Mouse (Mus musculus): ENCODE measurements around the gene Myo10. TPM values are rescaled to one million over a fixed set of nuclear protein-coding genes. Genes with fewer than 3 reads are reported as not detected.

The Myo10 gene
- polyA plus RNA-seq, 1 experiment: 45.4 TPM

- Histone ChIP-seq H3K27me3 (replicated peaks; ENCODE audit: control insufficient read depth, insufficient read depth, low read length) (no peaks in the 10 kb centered on the region; the same call in 1 of the 2 replicates), H3K27ac (ENCODE audit: insufficient read depth, low read depth, low read length) (no peak overlapping the region), H3K36me3 (ENCODE audit: control insufficient read depth, insufficient read depth, low read length) (no peaks in the 10 kb centered on the region), H3K4me1 (ENCODE audit: control insufficient read depth, insufficient read depth, low read length) (no peaks in the 10 kb centered on the region; the same call in 1 of the 2 replicates), H3K4me3 (ENCODE audit: insufficient read depth, low read depth, low read length) (no peak overlapping the region)
- 90% methylated on average over 7 of the region's 7 CpGs for WGBS
- TF ChIP-seq POLR2A (IDR thresholded peaks at IDR 0.05; ENCODE audit: low read depth, low read length): no peak
- no peak for TF ChIP-seq CTCF (conservative IDR thresholded peaks at IDR 0.05; ENCODE audit: insufficient read depth, insufficient read length, low read depth, low read length)
- DNase-seq: no peak
Measured at GRCm38 (mm10) chr15:25593469-25594150, 28.7 kb upstream of the Myo10 start.

GRCm38 (mm10) chr15:25598313-25598712 lies 24.0 kb upstream of the Myo10 start:
- Histone ChIP-seq H3K4me3 (ENCODE audit: insufficient read depth, low read depth, low read length) (no peak overlapping the region), H3K36me3 (ENCODE audit: control insufficient read depth, insufficient read depth, low read length) (no peaks in the 10 kb centered on the region), H3K27ac (ENCODE audit: insufficient read depth, low read depth, low read length) (no peak overlapping the region), H3K4me1 (ENCODE audit: control insufficient read depth, insufficient read depth, low read length) (no peaks in the 10 kb centered on the region), H3K27me3 (replicated peaks; ENCODE audit: control insufficient read depth, insufficient read depth, low read length) (no peaks in the 10 kb centered on the region; the same call in 1 of the 2 replicates)
- TF ChIP-seq POLR2A (IDR thresholded peaks at IDR 0.05; ENCODE audit: low read depth, low read length) (no peak), CTCF (conservative IDR thresholded peaks at IDR 0.05; ENCODE audit: insufficient read depth, insufficient read length, low read depth, low read length) (no peak)
- WGBS: 97% methylated on average over 5 of the region's 5 CpGs
- no peak for DNase-seq

GRCm38 (mm10) chr15:25602306-25602705 lies 20.0 kb upstream of the Myo10 start:
- Histone ChIP-seq H3K27me3 (replicated peaks; ENCODE audit: control insufficient read depth, insufficient read depth, low read length) (no peaks in the 10 kb centered on the region), H3K4me1 (ENCODE audit: control insufficient read depth, insufficient read depth, low read length) (no peaks in the 10 kb centered on the region), H3K4me3 (ENCODE audit: insufficient read depth, low read depth, low read length) (no peak overlapping the region), H3K36me3 (ENCODE audit: control insufficient read depth, insufficient read depth, low read length) (no peaks in the 10 kb centered on the region), H3K27ac (ENCODE audit: insufficient read depth, low read depth, low read length) (no peak overlapping the region)
- no peak for DNase-seq
- 70% methylated on average over 8 of the region's 8 CpGs for WGBS
- TF ChIP-seq CTCF (conservative IDR thresholded peaks at IDR 0.05; ENCODE audit: insufficient read depth, insufficient read length, low read depth, low read length): no peak
- no peak for TF ChIP-seq POLR2A (IDR thresholded peaks at IDR 0.05; ENCODE audit: low read depth, low read length)

GRCm38 (mm10) chr15:25603286-25603685 lies 19.0 kb upstream of the Myo10 start:
- no peak for DNase-seq
- H3K4me3 ChIP-seq (ENCODE audit: insufficient read depth, low read depth, low read length): no peak overlapping the region
- no peaks in the 10 kb centered on the region for H3K4me1 ChIP-seq (ENCODE audit: control insufficient read depth, insufficient read depth, low read length)
- no peaks in the 10 kb centered on the region for H3K36me3 ChIP-seq (ENCODE audit: control insufficient read depth, insufficient read depth, low read length)
- WGBS: 34% methylated on average over 6 of the region's 6 CpGs
- no peaks in the 10 kb centered on the region for H3K27me3 ChIP-seq (replicated peaks; ENCODE audit: control insufficient read depth, insufficient read depth, low read length)
- TF ChIP-seq CTCF (conservative IDR thresholded peaks at IDR 0.05; ENCODE audit: insufficient read depth, insufficient read length, low read depth, low read length) (no peak), POLR2A (IDR thresholded peaks at IDR 0.05; ENCODE audit: low read depth, low read length) (no peak)
- no peak overlapping the region for H3K27ac ChIP-seq (ENCODE audit: insufficient read depth, low read depth, low read length)

- Histone ChIP-seq H3K4me3 (ENCODE audit: insufficient read depth, low read depth, low read length) (no peak overlapping the region), H3K27ac (ENCODE audit: insufficient read depth, low read depth, low read length) (no peak overlapping the region), H3K4me1 (ENCODE audit: control insufficient read depth, insufficient read depth, low read length) (no peaks in the 10 kb centered on the region), H3K36me3 (ENCODE audit: control insufficient read depth, insufficient read depth, low read length) (no peaks in the 10 kb centered on the region), H3K27me3 (replicated peaks; ENCODE audit: control insufficient read depth, insufficient read depth, low read length) (no peaks in the 10 kb centered on the region)
- WGBS: 78% methylated on average over 1 of the region's 1 CpGs
- no peak for DNase-seq
- TF ChIP-seq CTCF (conservative IDR thresholded peaks at IDR 0.05; ENCODE audit: insufficient read depth, insufficient read length, low read depth, low read length): no peak
- no peak for TF ChIP-seq POLR2A (IDR thresholded peaks at IDR 0.05; ENCODE audit: low read depth, low read length)
Measured at GRCm38 (mm10) chr15:25604231-25604630, 18.1 kb upstream of the Myo10 start.

- no peak overlapping the region for H3K27ac ChIP-seq (ENCODE audit: insufficient read depth, low read depth, low read length)
- TF ChIP-seq POLR2A (IDR thresholded peaks at IDR 0.05; ENCODE audit: low read depth, low read length): no peak
- no peak for TF ChIP-seq CTCF (conservative IDR thresholded peaks at IDR 0.05; ENCODE audit: insufficient read depth, insufficient read length, low read depth, low read length)
- WGBS: 82% methylated on average over 4 of the region's 4 CpGs
- H3K36me3 ChIP-seq (ENCODE audit: control insufficient read depth, insufficient read depth, low read length): no peaks in the 10 kb centered on the region
- no peaks in the 10 kb centered on the region for H3K4me1 ChIP-seq (ENCODE audit: control insufficient read depth, insufficient read depth, low read length)
- no peak for DNase-seq
- H3K4me3 ChIP-seq (ENCODE audit: insufficient read depth, low read depth, low read length): no peak overlapping the region
- no peaks in the 10 kb centered on the region for H3K27me3 ChIP-seq (replicated peaks; ENCODE audit: control insufficient read depth, insufficient read depth, low read length)
Measured at GRCm38 (mm10) chr15:25605376-25605775, 16.9 kb upstream of the Myo10 start.

- TF ChIP-seq CTCF (conservative IDR thresholded peaks at IDR 0.05; ENCODE audit: insufficient read depth, insufficient read length, low read depth, low read length) (no peak), POLR2A (IDR thresholded peaks at IDR 0.05; ENCODE audit: low read depth, low read length) (no peak)
- no peaks in the 10 kb centered on the region for H3K4me1 ChIP-seq (ENCODE audit: control insufficient read depth, insufficient read depth, low read length)
- WGBS: 81% methylated on average over 3 of the region's 3 CpGs
- no peak overlapping the region for H3K27ac ChIP-seq (ENCODE audit: insufficient read depth, low read depth, low read length)
- no peak for DNase-seq
- H3K27me3 ChIP-seq (replicated peaks; ENCODE audit: control insufficient read depth, insufficient read depth, low read length): no peaks in the 10 kb centered on the region
- H3K4me3 ChIP-seq (ENCODE audit: insufficient read depth, low read depth, low read length): no peak overlapping the region
- no peaks in the 10 kb centered on the region for H3K36me3 ChIP-seq (ENCODE audit: control insufficient read depth, insufficient read depth, low read length)
Measured at GRCm38 (mm10) chr15:25608742-25609141, 13.6 kb upstream of the Myo10 start.

All from kidney, adult 2 months (tissue).